Mouse (Mus musculus) cortical plate, adult 2 months (tissue): Measurements from ENCODE around the gene Tspan14.

Experiments
- CTCF ChIP-seq: fragments of 200-500 bp; IDR thresholded peaks from 2 replicates; pipeline ENCODE4 v1.5.1; 2011; ENCODE audit warnings: mild to moderate bottlenecking, control low read depth, low read length; ENCODE audit not compliant: insufficient read depth; ENCODE audit errors: extremely low read depth
- POLR2A ChIP-seq: fragments of 200-500 bp; IDR thresholded peaks from 2 replicates; pipeline ENCODE4 v1.6.1; 2011; ENCODE audit warnings: mild to moderate bottlenecking, low read length, control low read depth; ENCODE audit not compliant: insufficient read depth; ENCODE audit errors: extremely low read depth

GRCm38 (mm10) chr14:40933328-40933727 is 33.3 kb downstream of the Tspan14 start:
- no peak for TF ChIP-seq CTCF
- TF ChIP-seq POLR2A: no peak
